Comparison of ENCODE assay signal across 10 mouse cellular contexts in the genomic region with DNA sequence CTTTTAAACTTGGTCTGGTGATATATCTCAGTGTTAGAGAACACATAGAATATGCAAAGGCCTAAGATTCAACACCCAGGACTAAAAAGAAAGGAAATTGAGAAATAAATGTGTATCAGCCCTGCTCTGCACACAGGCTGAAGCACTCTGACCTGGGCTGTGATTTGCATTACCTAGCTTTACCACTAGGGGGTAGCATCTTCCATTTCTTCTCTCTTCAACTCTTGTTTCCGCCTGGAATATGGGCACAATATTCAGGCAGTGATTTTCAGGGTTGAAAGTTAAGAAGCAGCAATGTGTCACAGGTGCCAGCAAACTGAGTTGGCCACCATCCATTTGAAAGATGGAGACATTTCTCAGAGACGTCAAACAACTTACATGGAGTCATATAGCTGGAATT. TPM values are rescaled to one million over a fixed set of nuclear protein-coding genes. Genes with fewer than 3 reads are reported as not detected.
DNase-seq lines count a peak whose midpoint lies in the region; ATAC-seq and TF ChIP-seq lines count a peak whose summit lies in the region.
"Had no signal": no experiment of that assay in that cellular context is flagged by ENCODE, and none has a peak within 500 bp of the region (broad histone marks: within the 10 kb centered on the region; RNA-seq: fewer than 3 reads in every experiment).

No protein-coding gene starts in this region.

- H3K27me3 ChIP-seq in lung, embryonic 14.5 days (ENCODE audit: insufficient read depth, low read length) = no peaks in the 10 kb centered on the region
- H3K27me3 ChIP-seq: liver, embryonic 13.5 days had no signal

- DNase-seq in adrenal gland, postnatal 10 days = peak; percentile 8
- no peak for DNase-seq in adrenal gland, postnatal 25 days
- peak; percentile 13 for DNase-seq in layer of hippocampus, adult 9-10 months (ENCODE audit: low spot score)
- no peak for DNase-seq in layer of hippocampus, postnatal 10 days (ENCODE audit: low spot score in 2 of 2)
- DNase-seq in c-Kit-negative CD71-positive TER-119-positive erythroid progenitor cells, embryonic 14.5 days (ENCODE audit: low read depth, low spot score) = peak; percentile 12
- peak; percentile 61 for DNase-seq in lung, embryonic 14.5 days
- DNase-seq in ovary, adult 18-20 months (ENCODE audit: low spot score) = no peak
- DNase-seq in ovary, postnatal 14 days (ENCODE audit: low spot score) = no peak
- DNase-seq: liver, embryonic 13.5 days had no signal

- no peak overlapping the region for H3K4me3 ChIP-seq in lung, embryonic 14.5 days (ENCODE audit: low read depth, low read length)
- H3K4me3 ChIP-seq: erythroblast, embryonic 14.5 days; liver, embryonic 13.5 days had no signal

- no peak for ATAC-seq in lung, embryonic 14.5 days (ENCODE audit: insufficient read depth)

- no peaks in the 10 kb centered on the region for H3K4me1 ChIP-seq in lung, embryonic 14.5 days (ENCODE audit: insufficient read depth)
- H3K4me1 ChIP-seq: liver, embryonic 13.5 days had no signal

- WGBS in lung, embryonic 14.5 days = 52% methylated on average over 2 of the region's 2 CpGs

- H3K27ac ChIP-seq in lung, embryonic 14.5 days (ENCODE audit: low read depth) = no peak overlapping the region
- H3K27ac ChIP-seq: liver, embryonic 13.5 days had no signal

- no peaks in the 10 kb centered on the region for H3K9me3 ChIP-seq in lung, embryonic 14.5 days (ENCODE audit: low read depth, low read length)
- H3K9me3 ChIP-seq: liver, embryonic 13.5 days had no signal

- H3K4me2 ChIP-seq in lung, embryonic 14.5 days = no peak overlapping the region
- H3K4me2 ChIP-seq: liver, embryonic 13.5 days had no signal

- H3K9ac ChIP-seq in lung, embryonic 14.5 days = no peak overlapping the region
- H3K9ac ChIP-seq: liver, embryonic 13.5 days had no signal

- TF ChIP-seq CTCF in lung, embryonic 14.5 days (IDR thresholded peaks at IDR 0.05; ENCODE audit: low read depth) = peak; percentile 72

- H3K36me3 ChIP-seq in lung, embryonic 14.5 days (ENCODE audit: insufficient read depth) = no peaks in the 10 kb centered on the region
- H3K36me3 ChIP-seq: liver, embryonic 13.5 days had no signal

RNA-seq across cellular contexts. Expression of a gene that starts 27.5 kb away (rescaled TPM):
- total RNA-seq in adrenal gland, postnatal 10 days (2021) = not detected
- not detected in 2 replicates for total RNA-seq in adrenal gland, postnatal 25 days (2021)
- under 1 TPM; 0.21 to 0.22 TPM for total RNA-seq in layer of hippocampus, postnatal 10 days (2021)
- polyA plus RNA-seq in lung, embryonic 14.5 days (2014; fragmentation: Nextera tagmentation; extraction: Ambion mirVana) = not detected in 2 replicates
- polyA plus RNA-seq: erythroblast, embryonic 14.5 days; liver, embryonic 13.5 days had no signal

Comparison
In these comparisons a context has a peak if more than half of its experiments do, and no peak if none do; other contexts are left out.
1. DNase-seq: peak in adrenal gland, postnatal 10 days (single experiment), layer of hippocampus, adult 9-10 months (single experiment), c-Kit-negative CD71-positive TER-119-positive erythroid progenitor cells, embryonic 14.5 days (single experiment) and lung, embryonic 14.5 days (single experiment); none in adrenal gland, postnatal 25 days (single experiment), layer of hippocampus, postnatal 10 days (0 of 2), ovary, adult 18-20 months (single experiment) and ovary, postnatal 14 days (single experiment).